Mouse (Mus musculus) adrenal gland, adult 2 months (tissue): Measurements from ENCODE around the gene Reep3. TPM values are rescaled to one million over a fixed set of nuclear protein-coding genes. Genes with fewer than 3 reads are reported as not detected.

Experiments used
- DNase-seq: peaks from one replicate; pipeline ENCODE4 v3.0.0; 2021
- polyA plus RNA-seq: library from polyadenylated mRNA; depleted of rRNA; stranded (reverse); fragments of >200 nt; gene quantifications from 2 replicates; pipeline ENCODE4 v1.2.3, GENCODE M21; 2012; rRNA removed
- total RNA-seq, 2 experiments: library from RNA; stranded (reverse); gene quantifications; 2 replicates each; pipeline ENCODE4 v1.2.3; 2021

Reep3 gene
- total and polyA plus RNA-seq, 3 experiments = 8.9 to 44.6 (median 42.5) TPM

DNA sequence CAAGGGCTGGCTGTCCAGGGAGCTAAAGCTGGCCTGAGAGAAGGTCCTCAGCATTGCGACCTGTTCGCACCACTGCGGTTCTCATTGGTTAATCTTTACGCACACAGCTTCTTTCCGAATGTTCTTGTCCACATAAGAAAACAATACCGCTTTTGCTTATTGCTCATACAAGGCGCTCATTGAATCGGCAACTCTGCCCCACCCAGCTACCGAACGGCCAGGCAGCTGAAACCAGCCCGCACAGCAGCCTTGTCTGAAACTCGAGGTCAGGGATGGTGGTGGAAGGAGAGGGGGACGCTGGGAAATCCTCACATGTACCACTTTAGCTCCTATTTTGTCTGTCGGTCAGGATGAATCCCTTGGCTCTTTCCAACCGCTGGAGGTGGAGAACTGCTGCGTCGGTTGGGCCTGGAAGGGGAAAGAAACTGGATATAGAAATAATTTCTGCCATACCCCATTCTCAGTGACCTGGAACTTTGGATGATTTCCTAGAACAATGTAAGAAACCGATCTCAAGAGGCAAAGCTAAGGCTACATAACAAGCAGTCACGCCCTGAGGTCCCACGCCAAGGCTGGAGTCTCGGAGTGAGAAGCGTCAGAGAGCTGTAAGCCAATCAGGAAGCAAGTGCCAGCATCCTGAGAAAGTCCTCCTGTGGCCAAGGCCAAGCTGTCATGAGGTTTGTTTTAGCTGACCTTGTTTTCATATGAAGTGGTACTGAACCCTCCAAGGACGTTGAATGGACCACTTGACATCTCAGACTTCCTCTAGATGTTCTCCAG, 126.2 kb downstream of the Reep3 start:
- no peak for DNase-seq

DNA sequence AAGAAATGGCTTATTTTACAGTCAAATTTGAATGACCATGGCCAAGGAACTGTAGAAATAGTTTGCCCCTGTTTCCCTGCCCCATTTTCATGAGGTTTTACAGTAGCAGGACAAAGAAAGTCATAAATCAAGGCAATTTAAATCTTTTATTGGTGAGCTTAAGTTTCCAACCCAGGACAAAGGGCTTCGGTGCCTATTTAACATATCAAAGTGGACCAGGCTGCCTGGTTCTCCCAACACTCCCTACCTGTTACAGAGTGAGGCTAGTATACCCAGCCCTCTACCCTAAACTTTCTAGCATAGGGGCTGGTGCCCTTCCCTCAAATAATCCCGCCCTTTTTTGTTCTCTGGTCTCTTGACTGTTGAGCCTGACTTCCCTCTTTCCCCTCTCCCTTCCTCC, 127.2 kb downstream of the Reep3 start:
- no peak for DNase-seq

DNA sequence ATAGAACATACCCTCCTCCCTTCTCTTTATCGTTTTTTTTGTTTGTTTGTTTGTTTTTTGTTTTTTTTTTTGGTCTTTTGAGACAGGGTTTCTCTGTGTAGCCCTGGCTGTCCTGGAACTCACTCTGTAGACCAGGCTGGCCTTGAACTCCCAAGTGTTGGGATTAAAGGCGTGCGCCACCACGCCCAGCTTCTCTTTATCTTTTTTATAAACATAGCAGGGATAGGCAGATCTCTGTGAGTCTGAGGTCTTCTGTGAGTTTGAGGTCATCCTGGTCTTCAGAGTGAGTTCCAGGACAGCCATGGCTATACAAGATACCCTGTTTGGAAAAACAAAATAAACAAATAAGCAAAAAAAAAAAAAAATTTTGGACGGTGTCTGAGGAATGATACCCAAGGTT, 127.7 kb downstream of the Reep3 start:
- no peak for DNase-seq

DNA sequence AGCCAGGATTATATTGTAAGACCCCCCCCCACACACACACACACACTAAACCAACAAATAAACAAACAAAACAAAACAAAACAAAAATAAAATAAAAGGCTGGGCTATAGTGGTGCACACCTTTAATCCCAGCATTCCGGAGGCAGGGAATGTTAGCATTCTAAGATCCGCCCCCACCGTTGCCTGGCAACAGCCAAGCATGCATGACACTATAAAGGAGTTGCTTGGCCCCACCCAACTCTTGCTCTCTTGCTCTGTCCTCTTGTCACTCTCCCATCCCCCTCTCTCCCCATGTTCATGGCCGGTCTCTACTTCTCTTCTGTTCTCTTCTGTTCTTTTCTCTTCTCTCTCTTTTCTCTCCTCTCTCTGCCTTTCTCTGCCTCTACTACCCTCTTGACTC, 128.2 kb downstream of the Reep3 start:
- DNase-seq = no peak

DNA sequence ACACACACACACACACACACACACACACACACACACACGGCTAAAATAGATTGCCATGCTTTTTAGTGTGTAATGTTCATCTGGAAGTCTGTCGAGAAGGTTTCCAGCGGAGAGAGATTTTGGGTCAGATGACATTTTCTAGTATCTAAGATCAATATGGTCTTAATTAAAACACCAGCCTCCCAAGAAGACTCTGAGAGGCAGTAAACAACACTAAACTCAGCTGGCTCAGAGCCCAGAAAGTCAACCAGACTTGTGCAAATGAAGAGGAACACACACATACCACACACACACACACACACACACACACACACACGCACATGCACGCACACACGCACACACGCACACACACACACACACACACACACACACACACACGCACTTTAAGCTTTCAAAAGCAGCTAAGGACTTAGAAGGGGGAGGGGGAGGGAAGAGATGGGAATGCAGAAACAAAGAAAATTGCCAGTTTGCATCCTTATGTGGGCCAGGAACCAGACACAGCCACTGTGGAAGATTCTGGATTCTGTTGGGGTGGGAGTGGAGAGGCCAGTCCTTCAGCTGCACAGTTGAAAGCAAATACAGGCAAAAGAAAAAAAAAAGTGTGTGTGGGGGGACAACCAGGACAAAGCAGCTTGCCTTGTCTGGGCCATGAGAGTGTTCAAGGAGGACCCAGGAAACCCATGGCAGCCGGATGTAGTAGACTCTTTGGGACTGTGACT, 130.2 kb downstream of the Reep3 start:
- no peak for DNase-seq

DNA sequence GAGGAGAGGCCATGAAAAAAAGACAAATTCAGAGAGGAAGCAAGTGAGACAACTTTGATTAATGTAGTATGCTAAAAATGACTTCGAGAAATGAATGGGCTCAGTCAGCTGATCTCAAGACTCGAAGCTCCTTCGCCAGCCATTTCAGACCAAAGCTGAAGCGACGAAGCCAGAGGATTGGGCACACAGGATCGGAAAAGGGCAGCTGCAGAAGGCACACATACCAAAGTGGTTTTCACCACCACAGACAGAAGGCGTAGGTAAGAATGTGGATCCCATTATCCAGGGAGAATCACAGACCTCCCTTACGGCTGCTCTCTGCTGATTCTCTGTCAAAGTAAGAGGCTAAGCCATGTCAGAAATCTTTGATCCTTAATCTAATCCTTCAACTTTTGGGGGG, 136.6 kb downstream of the Reep3 start:
- no peak for DNase-seq

Other genes with a start within 250 kb of the Reep3 start
- 10 to 100 TPM; 45.0 to 53.7 TPM for gene Jmjd1c, start 820 bp downstream of the Reep3 start, total RNA-seq
- gene Jmjd1c, start 820 bp downstream of the Reep3 start, polyA plus RNA-seq = 15.9 and 18.1 TPM in 2 replicates
- 10 to 100 TPM; 18.0 to 25.7 TPM for gene Nrbf2, start 188.4 kb upstream of the Reep3 start, total RNA-seq
- gene Nrbf2, start 188.4 kb upstream of the Reep3 start, polyA plus RNA-seq = 21.8 and 22.6 TPM in 2 replicates